Mouse (Mus musculus): ENCODE data around the gene Usp24. TPM values are rescaled to one million over a fixed set of nuclear protein-coding genes. Genes with fewer than 3 reads are reported as not detected.

Usp24 gene
- total RNA-seq, 2 experiments from 2014 or later: 41.0 to 45.8 TPM

DNA sequence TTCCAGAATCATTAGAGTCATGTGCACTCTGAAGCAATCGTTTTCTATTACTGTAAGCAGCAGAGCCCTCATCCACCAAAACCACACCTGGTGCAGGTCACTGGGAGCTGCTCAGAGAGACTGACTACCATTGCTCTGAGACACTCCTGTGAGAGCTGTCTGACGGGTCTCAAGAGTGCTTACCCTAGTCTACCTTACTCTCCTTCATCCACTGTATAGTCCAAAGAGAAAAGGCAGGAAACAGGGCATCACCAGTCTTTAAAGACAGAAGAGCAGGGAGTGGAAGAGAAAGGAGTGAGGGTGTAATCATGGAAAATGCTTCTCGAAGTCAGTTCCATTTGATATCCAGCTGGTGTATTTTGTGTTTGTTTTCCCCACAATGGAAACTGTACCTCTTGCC is 103.2 kb downstream of the Usp24 start:
- no peak for TF ChIP-seq CTCF (conservative IDR thresholded peaks at IDR 0.05)
- Histone ChIP-seq H3K4me3 (no peak overlapping the region), H3K27ac (no peak overlapping the region)
- no peak for DNase-seq (ENCODE audit: low spot score in 2 of 2)

DNA sequence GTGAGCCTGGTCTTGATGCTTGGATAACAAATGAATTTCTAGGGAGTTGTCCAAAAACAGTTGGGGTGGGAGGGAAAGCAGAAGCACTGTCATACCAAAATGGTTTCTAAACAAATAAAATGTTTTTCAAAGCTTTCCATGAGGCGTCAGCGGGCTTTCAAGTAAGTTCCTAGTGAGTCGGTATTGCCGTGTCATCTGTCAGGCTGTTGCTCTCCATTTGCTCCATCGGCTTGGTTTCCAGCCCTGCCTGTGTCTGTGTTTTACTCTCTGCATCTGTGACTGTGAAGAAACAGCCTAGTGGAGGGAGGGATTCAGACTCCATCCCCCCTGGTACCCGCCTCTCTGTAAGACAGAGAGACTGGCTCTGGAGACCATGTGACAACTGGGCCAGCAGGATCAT is 103.8 kb downstream of the Usp24 start:
- no peak for TF ChIP-seq CTCF (conservative IDR thresholded peaks at IDR 0.05)
- H3K4me3 ChIP-seq: no peak overlapping the region
- peak; percentile 57 to 59 for DNase-seq (ENCODE audit: low spot score in 2 of 2)

GRCm38 (mm10) chr4:106422597-106422996 is 106.6 kb downstream of the Usp24 start:
- no peak for TF ChIP-seq CTCF (conservative IDR thresholded peaks at IDR 0.05)
- no peak overlapping the region for H3K27ac ChIP-seq
- no peak overlapping the region for H3K4me3 ChIP-seq
- no peak for DNase-seq (ENCODE audit: low spot score in 2 of 2)

More for the DNA sequence above, 103.8 kb downstream of the Usp24 start:
- H3K27ac ChIP-seq: 0 out of 2 replicates have a peak overlapping the region, but pooled peaks have one; percentile 14

GRCm38 (mm10) chr4:106424560-106424959 is 108.5 kb downstream of the Usp24 start:
- H3K4me3 ChIP-seq: no peak overlapping the region
- DNase-seq (ENCODE audit: low spot score in 2 of 2): no peak
- TF ChIP-seq CTCF (conservative IDR thresholded peaks at IDR 0.05): no peak
- H3K27ac ChIP-seq: no peak overlapping the region

GRCm38 (mm10) chr4:106426286-106426685 is 110.3 kb downstream of the Usp24 start:
- no peak for DNase-seq (ENCODE audit: low spot score in 2 of 2)
- peak; percentile 47 for TF ChIP-seq CTCF (conservative IDR thresholded peaks at IDR 0.05)
- Histone ChIP-seq H3K4me3 (no peak overlapping the region), H3K27ac (no peak overlapping the region)

DNA sequence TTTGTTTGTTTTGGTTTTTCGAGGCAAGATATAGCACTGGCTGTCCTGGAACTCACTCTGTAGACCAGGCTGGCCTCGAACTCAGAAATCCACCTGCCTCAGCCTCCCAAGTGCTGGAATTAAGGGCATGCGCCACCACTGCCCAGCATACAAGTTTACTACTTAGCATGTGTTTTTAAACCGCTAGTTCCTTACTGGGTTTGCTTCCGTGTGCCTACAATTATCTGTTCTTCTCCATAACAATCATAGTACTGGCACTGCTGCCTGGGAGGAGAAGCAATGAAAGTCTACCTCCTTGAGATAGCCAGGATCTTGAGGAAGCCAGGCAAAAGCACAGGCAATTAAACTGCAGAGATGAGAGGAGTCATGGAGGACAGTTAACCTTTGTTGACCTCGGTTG is 112.6 kb downstream of the Usp24 start:
- DNase-seq (ENCODE audit: low spot score in 2 of 2): no peak
- TF ChIP-seq CTCF (conservative IDR thresholded peaks at IDR 0.05): no peak
- H3K4me3 ChIP-seq: no peak overlapping the region
- H3K27ac ChIP-seq: no peak overlapping the region

DNA sequence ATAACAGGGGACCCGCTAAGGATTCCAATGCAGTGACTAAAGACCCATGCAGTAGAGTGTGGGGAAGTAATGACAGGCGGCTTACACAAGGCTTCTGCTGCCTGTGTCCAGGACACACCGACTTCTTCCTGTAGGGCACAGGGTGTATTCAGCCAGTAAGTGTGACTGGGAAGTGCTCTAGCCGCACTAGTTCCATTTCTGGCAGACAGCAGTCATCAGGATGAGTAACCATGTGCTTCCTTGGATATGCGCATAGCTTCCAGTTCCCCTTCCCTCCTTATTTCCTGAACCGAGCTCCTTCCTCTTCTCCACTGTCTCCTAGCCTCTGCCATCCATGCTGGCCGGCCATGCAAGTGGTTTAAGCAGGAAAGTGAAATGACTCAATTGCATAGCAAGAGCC is 113.1 kb downstream of the Usp24 start:
- H3K27ac ChIP-seq: no peak overlapping the region
- TF ChIP-seq CTCF (conservative IDR thresholded peaks at IDR 0.05): no peak
- no peak overlapping the region for H3K4me3 ChIP-seq
- no peak for DNase-seq (ENCODE audit: low spot score in 2 of 2)

- Histone ChIP-seq H3K27ac (no peak overlapping the region), H3K4me3 (no peak overlapping the region)
- no peak for DNase-seq (ENCODE audit: low spot score in 2 of 2)
- TF ChIP-seq CTCF (conservative IDR thresholded peaks at IDR 0.05): no peak
These were observed 114.4 kb downstream of the Usp24 start for GRCm38 (mm10) chr4:106430431-106430830.

- Histone ChIP-seq H3K27ac (no peak overlapping the region), H3K4me3 (no peak overlapping the region)
- no peak for TF ChIP-seq CTCF (conservative IDR thresholded peaks at IDR 0.05)
- no peak for DNase-seq (ENCODE audit: low spot score in 2 of 2)
These were observed 119.4 kb downstream of the Usp24 start for GRCm38 (mm10) chr4:106435426-106435825.

- DNase-seq (ENCODE audit: low spot score in 2 of 2): no peak
- Histone ChIP-seq H3K4me3 (no peak overlapping the region), H3K27ac (no peak overlapping the region)
- peak; percentile 89 for TF ChIP-seq CTCF (conservative IDR thresholded peaks at IDR 0.05)
These were observed 120.5 kb downstream of the Usp24 start for GRCm38 (mm10) chr4:106436475-106436874.

DNA sequence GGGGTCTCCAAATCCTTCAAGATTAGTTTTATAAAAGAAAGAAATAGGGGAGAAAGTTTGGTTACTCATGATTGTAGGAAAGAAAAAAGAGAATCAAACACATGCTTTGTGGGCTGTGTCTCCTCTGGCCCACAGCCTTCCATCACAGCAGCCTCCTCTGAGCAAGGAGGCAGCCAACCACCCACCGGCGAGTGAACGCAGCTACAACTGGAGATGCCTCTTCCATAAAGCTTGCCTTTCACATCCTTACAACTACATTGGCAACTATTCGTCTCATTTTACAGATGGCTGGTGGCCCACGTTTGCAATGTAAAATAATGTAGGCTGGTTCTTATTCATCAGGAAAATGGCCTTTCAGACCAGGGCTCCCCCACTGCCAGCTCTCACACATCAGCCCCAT is 121.2 kb downstream of the Usp24 start:
- Histone ChIP-seq H3K27ac (no peak overlapping the region), H3K4me3 (no peak overlapping the region)
- no peak for TF ChIP-seq CTCF (conservative IDR thresholded peaks at IDR 0.05)
- no peak for DNase-seq (ENCODE audit: low spot score in 2 of 2)

- Histone ChIP-seq H3K27ac (no peak overlapping the region), H3K4me3 (no peak overlapping the region)
- TF ChIP-seq CTCF (conservative IDR thresholded peaks at IDR 0.05): no peak
- no peak for DNase-seq (ENCODE audit: low spot score in 2 of 2)
These were observed 122.8 kb downstream of the Usp24 start for GRCm38 (mm10) chr4:106438763-106439162.

- Histone ChIP-seq H3K4me3 (no peak overlapping the region), H3K27ac (no peak overlapping the region)
- DNase-seq (ENCODE audit: low spot score in 2 of 2): no peak
- TF ChIP-seq CTCF (conservative IDR thresholded peaks at IDR 0.05): no peak
These were observed 127.2 kb downstream of the Usp24 start for GRCm38 (mm10) chr4:106443182-106443581.

DNA sequence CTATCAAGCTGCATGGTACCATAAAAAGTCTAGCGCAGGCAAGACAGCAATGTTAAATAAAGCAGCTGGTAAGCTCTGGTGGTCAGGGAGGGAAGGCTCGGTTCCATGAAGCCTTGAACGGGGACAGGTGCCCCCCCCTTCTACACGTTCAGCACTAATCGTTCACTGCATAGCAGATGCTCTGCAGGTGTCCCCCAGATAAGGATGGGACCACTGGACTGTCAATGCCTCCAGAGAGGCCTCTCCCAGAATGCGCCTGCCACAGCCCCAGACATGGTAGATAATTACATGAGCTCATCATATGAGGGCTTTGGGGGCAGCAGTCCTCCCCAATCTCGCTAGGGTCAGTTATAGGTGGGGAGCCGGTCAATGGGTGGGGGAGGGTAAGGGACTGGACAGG is 133.3 kb downstream of the Usp24 start:
- Histone ChIP-seq H3K27ac (no peak overlapping the region), H3K4me3 (no peak overlapping the region)
- DNase-seq (ENCODE audit: low spot score in 2 of 2): no peak
- TF ChIP-seq CTCF (conservative IDR thresholded peaks at IDR 0.05): no peak

DNA sequence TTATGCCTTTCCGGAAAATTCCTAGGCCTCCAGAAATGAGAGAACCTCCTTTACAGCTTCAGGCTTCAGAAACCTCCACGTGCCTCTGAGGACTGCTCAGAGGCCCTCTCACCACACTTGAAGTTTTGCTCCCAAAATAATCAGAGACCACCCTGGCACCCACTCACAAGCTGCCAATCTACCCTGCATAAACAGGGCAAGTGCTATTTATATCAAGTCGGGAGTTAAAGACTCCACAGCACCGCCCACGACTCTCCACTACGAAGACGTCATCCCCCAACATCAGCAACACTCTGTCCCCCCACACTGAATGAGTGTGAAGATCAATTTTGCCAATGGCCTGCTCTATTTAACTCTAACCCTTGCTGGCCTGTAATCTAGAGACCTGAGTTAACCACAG is 136.4 kb downstream of the Usp24 start:
- Histone ChIP-seq H3K27ac (no peak overlapping the region), H3K4me3 (no peak overlapping the region)
- DNase-seq (ENCODE audit: low spot score in 2 of 2): no peak
- no peak for TF ChIP-seq CTCF (conservative IDR thresholded peaks at IDR 0.05)

Data from layer of hippocampus, adult 2 months (tissue).